Mouse (Mus musculus): ENCODE results near the gene Capn3. TPM values are rescaled to one million over a fixed set of nuclear protein-coding genes. Genes with fewer than 3 reads are reported as not detected.
A peak's percentile ranks its signal among the peaks of the same experiment; 100 is the strongest.

Gene Capn3
- polyA plus RNA-seq, 1 experiment: not detected

GRCm38 (mm10) chr2:120454987-120455386 lies 832 bp upstream of the Capn3 start:
- no peak overlapping the region for H3K4me3 ChIP-seq (ENCODE audit: insufficient read depth, low read length)
- H3K27ac ChIP-seq (ENCODE audit: insufficient read depth, low read depth, low read length): no peak overlapping the region
- no peak for TF ChIP-seq CTCF (IDR thresholded peaks at IDR 0.05; ENCODE audit: low read depth, low read length)
- TF ChIP-seq POLR2A (IDR thresholded peaks at IDR 0.05; ENCODE audit: borderline replicate concordance, low read depth, low read length): no peak
- H3K4me1 ChIP-seq (ENCODE audit: control insufficient read depth, insufficient read depth, low read length): no peaks in the 10 kb centered on the region

- Histone ChIP-seq H3K27ac (ENCODE audit: insufficient read depth, low read depth, low read length) (no peak overlapping the region), H3K4me3 (ENCODE audit: insufficient read depth, low read length) (no peak overlapping the region), H3K4me1 (ENCODE audit: control insufficient read depth, insufficient read depth, low read length) (peaks cover 21% of the 10 kb centered on the region)
- TF ChIP-seq POLR2A (IDR thresholded peaks at IDR 0.05; ENCODE audit: borderline replicate concordance, low read depth, low read length) (no peak), CTCF (IDR thresholded peaks at IDR 0.05; ENCODE audit: low read depth, low read length) (no peak)
These were observed 4.4 kb downstream of the Capn3 start for GRCm38 (mm10) chr2:120460216-120460615.

GRCm38 (mm10) chr2:120463328-120463727 lies 7.5 kb downstream of the Capn3 start:
- Histone ChIP-seq H3K4me1 (ENCODE audit: control insufficient read depth, insufficient read depth, low read length) (peaks cover 42% of the 10 kb centered on the region), H3K4me3 (ENCODE audit: insufficient read depth, low read length) (no peak overlapping the region), H3K27ac (ENCODE audit: insufficient read depth, low read depth, low read length) (no peak overlapping the region)
- no peak for TF ChIP-seq POLR2A (IDR thresholded peaks at IDR 0.05; ENCODE audit: borderline replicate concordance, low read depth, low read length)
- TF ChIP-seq CTCF (IDR thresholded peaks at IDR 0.05; ENCODE audit: low read depth, low read length): no peak

GRCm38 (mm10) chr2:120464091-120464490 lies 8.3 kb downstream of the Capn3 start:
- no peak for TF ChIP-seq POLR2A (IDR thresholded peaks at IDR 0.05; ENCODE audit: borderline replicate concordance, low read depth, low read length)
- no peak for TF ChIP-seq CTCF (IDR thresholded peaks at IDR 0.05; ENCODE audit: low read depth, low read length)
- Histone ChIP-seq H3K4me3 (ENCODE audit: insufficient read depth, low read length) (no peak overlapping the region), H3K27ac (ENCODE audit: insufficient read depth, low read depth, low read length) (peak overlapping the region; percentile 71; the same call in 1 of the 2 replicates), H3K4me1 (ENCODE audit: control insufficient read depth, insufficient read depth, low read length) (peaks cover 46% of the 10 kb centered on the region)

GRCm38 (mm10) chr2:120464732-120465396 lies 9.0 kb downstream of the Capn3 start:
- peaks cover 54% of the 10 kb centered on the region for H3K4me1 ChIP-seq (ENCODE audit: control insufficient read depth, insufficient read depth, low read length)
- H3K4me3 ChIP-seq (ENCODE audit: insufficient read depth, low read length): no peak overlapping the region
- TF ChIP-seq POLR2A (IDR thresholded peaks at IDR 0.05; ENCODE audit: borderline replicate concordance, low read depth, low read length): no peak
- no peak for TF ChIP-seq CTCF (IDR thresholded peaks at IDR 0.05; ENCODE audit: low read depth, low read length)
- H3K27ac ChIP-seq (ENCODE audit: insufficient read depth, low read depth, low read length): peak overlapping the region; percentile 71

- Histone ChIP-seq H3K4me3 (ENCODE audit: insufficient read depth, low read length) (no peak overlapping the region), H3K27ac (ENCODE audit: insufficient read depth, low read depth, low read length) (no peak overlapping the region), H3K4me1 (ENCODE audit: control insufficient read depth, insufficient read depth, low read length) (peaks cover 59% of the 10 kb centered on the region)
- no peak for TF ChIP-seq CTCF (IDR thresholded peaks at IDR 0.05; ENCODE audit: low read depth, low read length)
- no peak for TF ChIP-seq POLR2A (IDR thresholded peaks at IDR 0.05; ENCODE audit: borderline replicate concordance, low read depth, low read length)
These were observed 9.6 kb downstream of the Capn3 start for GRCm38 (mm10) chr2:120465397-120465785.

GRCm38 (mm10) chr2:120468011-120468410 lies 12.2 kb downstream of the Capn3 start:
- TF ChIP-seq POLR2A (IDR thresholded peaks at IDR 0.05; ENCODE audit: borderline replicate concordance, low read depth, low read length) (no peak), CTCF (IDR thresholded peaks at IDR 0.05; ENCODE audit: low read depth, low read length) (no peak)
- peaks cover 60% of the 10 kb centered on the region for H3K4me1 ChIP-seq (ENCODE audit: control insufficient read depth, insufficient read depth, low read length)

GRCm38 (mm10) chr2:120469220-120469619 lies 13.4 kb downstream of the Capn3 start:
- TF ChIP-seq CTCF (IDR thresholded peaks at IDR 0.05; ENCODE audit: low read depth, low read length) (no peak), POLR2A (IDR thresholded peaks at IDR 0.05; ENCODE audit: borderline replicate concordance, low read depth, low read length) (no peak)
- Histone ChIP-seq H3K27ac (ENCODE audit: insufficient read depth, low read depth, low read length) (peak overlapping the region; percentile 21; the same call in 1 of the 2 replicates), H3K4me1 (ENCODE audit: control insufficient read depth, insufficient read depth, low read length) (peaks cover 50% of the 10 kb centered on the region), H3K4me3 (ENCODE audit: insufficient read depth, low read length) (no peak overlapping the region)

More at GRCm38 (mm10) chr2:120468011-120468410, 12.2 kb downstream of the Capn3 start:
- H3K4me3 ChIP-seq (ENCODE audit: insufficient read depth, low read length): no peak overlapping the region
- H3K27ac ChIP-seq (ENCODE audit: insufficient read depth, low read depth, low read length): no peak overlapping the region

- H3K4me3 ChIP-seq (ENCODE audit: insufficient read depth, low read length): no peak overlapping the region
- peaks cover 46% of the 10 kb centered on the region for H3K4me1 ChIP-seq (ENCODE audit: control insufficient read depth, insufficient read depth, low read length)
- TF ChIP-seq CTCF (IDR thresholded peaks at IDR 0.05; ENCODE audit: low read depth, low read length) (no peak), POLR2A (IDR thresholded peaks at IDR 0.05; ENCODE audit: borderline replicate concordance, low read depth, low read length) (no peak)
- 0 out of 2 replicates have a peak overlapping the region, but pooled peaks have one; percentile 21 for H3K27ac ChIP-seq (ENCODE audit: insufficient read depth, low read depth, low read length)
These were observed 13.9 kb downstream of the Capn3 start for GRCm38 (mm10) chr2:120469715-120470114.

- TF ChIP-seq CTCF (IDR thresholded peaks at IDR 0.05; ENCODE audit: low read depth, low read length): no peak
- no peak for TF ChIP-seq POLR2A (IDR thresholded peaks at IDR 0.05; ENCODE audit: borderline replicate concordance, low read depth, low read length)
- Histone ChIP-seq H3K4me3 (ENCODE audit: insufficient read depth, low read length) (no peak overlapping the region), H3K4me1 (ENCODE audit: control insufficient read depth, insufficient read depth, low read length) (peaks cover 35% of the 10 kb centered on the region), H3K27ac (ENCODE audit: insufficient read depth, low read depth, low read length) (no peak overlapping the region)
These were observed 15.0 kb downstream of the Capn3 start for GRCm38 (mm10) chr2:120470856-120471255.

Data from bone marrow macrophage, adult 2 months (primary cell).